Mouse (Mus musculus) CH12.LX (cell line): ENCODE data around the gene Hacd1. TPM values are rescaled to one million over a fixed set of nuclear protein-coding genes. Genes with fewer than 3 reads are reported as not detected.

Experiments used
- DNase-seq: peaks from one replicate; pipeline ENCODE4 v3.0.0-alpha.2; 2013; ENCODE audit errors: extremely low read depth
- H3K27ac ChIP-seq: 2 replicates; pipeline ENCODE4 v1.5.1; 2012; ENCODE audit warnings: low read depth, mild to moderate bottlenecking, control low read depth, moderate library complexity; ENCODE audit not compliant: insufficient read depth
- H3K27me3 ChIP-seq: replicated peaks from 2 replicates; pipeline ENCODE3; 2012; ENCODE audit warnings: inconsistent platforms
- H3K36me3 ChIP-seq, 2 experiments: replicated peaks in 1 of 2; 2 replicates each; pipeline versions ENCODE3 to v1.6.1; 2012; ENCODE audit warnings: inconsistent platforms in 1 of 2, low read length in 1 of 2, mild to moderate bottlenecking in 1 of 2, mixed read lengths in 1 of 2, moderate library complexity in 1 of 2; ENCODE audit not compliant: control insufficient read depth in 1 of 2, insufficient read depth in 1 of 2
- H3K4me1 ChIP-seq, 2 experiments: 2 replicates each; pipeline ENCODE4 v1.6.1; 2012; ENCODE audit warnings: inconsistent platforms in 1 of 2, moderate library complexity in 1 of 2; ENCODE audit not compliant: insufficient read depth in 2 of 2, control insufficient read depth in 1 of 2
- H3K4me2 ChIP-seq: 2 replicates; pipeline ENCODE4 v1.6.1; 2012; ENCODE audit warnings: low read depth, mild to moderate bottlenecking, control low read depth; ENCODE audit not compliant: poor library complexity, insufficient read depth, severe bottlenecking
- H3K4me3 ChIP-seq, 3 experiments: fragments of 150-350 bp in 1 of 3; sonication (generic) in 1 of 3; replicated peaks in 1 of 3; 2 replicates each; pipeline versions ENCODE3 to v1.5.1; 2011 to 2012; ENCODE audit warnings: low read depth in 2 of 3, low read length in 2 of 3, mild to moderate bottlenecking in 2 of 3, moderate library complexity in 2 of 3, control low read depth in 1 of 3, improper control_type of control experiment in 1 of 3, inconsistent platforms in 1 of 3, mixed read lengths in 1 of 3; ENCODE audit not compliant: poor library complexity in 1 of 3
- H3K79me2 ChIP-seq: replicated peaks from 2 replicates; pipeline ENCODE4 v1.6.1; 2012; ENCODE audit warnings: mild to moderate bottlenecking, moderate library complexity; ENCODE audit not compliant: control insufficient read depth, poor library complexity, insufficient read depth, severe bottlenecking; ENCODE audit errors: extremely low read depth
- H3K9ac ChIP-seq: 2 replicates; pipeline ENCODE4 v1.6.1; 2012; ENCODE audit warnings: low read depth, mild to moderate bottlenecking, control low read depth, moderate library complexity; ENCODE audit not compliant: insufficient read depth
- H3K9me3 ChIP-seq: replicated peaks from 2 replicates; pipeline ENCODE3; 2012; ENCODE audit warnings: low read length, inconsistent platforms, mixed read lengths
- CHD2 ChIP-seq: IDR thresholded peaks from 2 replicates; pipeline ENCODE4 v1.6.1; 2011; ENCODE audit warnings: low read length, improper control_type of control experiment
- CTCF ChIP-seq, 2 experiments: IDR thresholded peaks in 1 of 2; conservative IDR thresholded peaks in 1 of 2; 2 replicates each; pipeline ENCODE4 v1.5.1; 2011 to 2012; ENCODE audit warnings: low read depth in 2 of 2, low read length in 2 of 2, improper control_type of control experiment in 1 of 2, inconsistent platforms in 1 of 2, mild to moderate bottlenecking in 1 of 2, moderate library complexity in 1 of 2
- ELF1 ChIP-seq: IDR thresholded peaks from 2 replicates; pipeline ENCODE4 v1.6.1; 2014; ENCODE audit warnings: low read depth, mild to moderate bottlenecking, inconsistent platforms, low read length, improper control_type of control experiment
- MEF2A ChIP-seq: IDR thresholded peaks from 2 replicates; pipeline ENCODE4 v1.6.1; 2014; ENCODE audit warnings: low read depth, mild to moderate bottlenecking, inconsistent platforms, low read length, improper control_type of control experiment, borderline replicate concordance
- NELFE ChIP-seq: IDR thresholded peaks from 2 replicates; pipeline ENCODE4 v1.6.1; 2011; ENCODE audit warnings: low read depth, low read length, improper control_type of control experiment
- POLR2AphosphoS2 ChIP-seq: IDR thresholded peaks from 2 replicates; pipeline ENCODE4 v1.6.1; 2011; ENCODE audit warnings: low read depth, low read length, improper control_type of control experiment
- RAD21 ChIP-seq: IDR thresholded peaks from 2 replicates; pipeline ENCODE4 v1.6.1; 2011; ENCODE audit warnings: low read depth, mild to moderate bottlenecking, low read length, improper control_type of control experiment, moderate library complexity
- RCOR1 ChIP-seq: conservative IDR thresholded peaks from 2 replicates; pipeline ENCODE4 v1.6.1; 2012; ENCODE audit warnings: low read depth, mild to moderate bottlenecking, inconsistent platforms, low read length, improper control_type of control experiment
- SIN3A ChIP-seq: IDR thresholded peaks from 2 replicates; pipeline ENCODE4 v1.6.1; 2012; ENCODE audit warnings: low read length, improper control_type of control experiment, inconsistent platforms
- SMC3 ChIP-seq: IDR thresholded peaks from 2 replicates; pipeline ENCODE4 v1.6.1; 2011; ENCODE audit warnings: low read depth, low read length, improper control_type of control experiment
- TCF12 ChIP-seq: IDR thresholded peaks from 2 replicates; pipeline ENCODE4 v1.6.1; 2014; ENCODE audit warnings: low read depth, mild to moderate bottlenecking, inconsistent platforms, low read length, improper control_type of control experiment
- ZC3H11A ChIP-seq: IDR thresholded peaks from 2 replicates; pipeline ENCODE4 v1.6.1; 2012; ENCODE audit warnings: low read depth, mild to moderate bottlenecking, inconsistent platforms, low read length, improper control_type of control experiment
- ZNF384 ChIP-seq: IDR thresholded peaks from 2 replicates; pipeline ENCODE4 v1.6.1; 2012; ENCODE audit warnings: low read depth, low read length, improper control_type of control experiment, inconsistent platforms
- dilution Hi-C: fragments of 300-500 bp; cut with MboI; formaldehyde crosslinking; loops from 2 replicates; pipeline ENCODE4 v1.14.3; 2020; ENCODE audit warnings: low sequenced_read_pairs; ENCODE audit not compliant: extremely low pct_unique_long_range_greater_than_20kb, extremely low pct_ligation_motif_present
- in situ Hi-C: fragments of 300-500 bp; cut with MboI; formaldehyde crosslinking; loops from 3 replicates; pipeline ENCODE4 v1.14.3; 2019; ENCODE audit warnings: low sequenced_read_pairs, low pct_ligation_motif_present, low pct_unique_long_range_greater_than_20kb, mixed read lengths
- polyA plus RNA-seq: library from polyadenylated mRNA; unstranded; fragments of >175 nt; gene quantifications from 2 replicates; pipeline ENCODE4 v1.2.1, GENCODE M21; 2012; ENCODE audit warnings: low read depth; ENCODE audit not compliant: insufficient read length
- total RNA-seq, 2 experiments: library from RNA; depleted of rRNA; stranded (reverse); fragments of 300-350 nt in 1 of 2; fragments of >200 nt in 1 of 2; gene quantifications; 2 replicates each; pipeline ENCODE4 v1.2.3; 2012 to 2014

The Hacd1 gene
- total and polyA plus RNA-seq, 3 experiments, result 18.3 to 55.4 (median 28.5) TPM

DNA sequence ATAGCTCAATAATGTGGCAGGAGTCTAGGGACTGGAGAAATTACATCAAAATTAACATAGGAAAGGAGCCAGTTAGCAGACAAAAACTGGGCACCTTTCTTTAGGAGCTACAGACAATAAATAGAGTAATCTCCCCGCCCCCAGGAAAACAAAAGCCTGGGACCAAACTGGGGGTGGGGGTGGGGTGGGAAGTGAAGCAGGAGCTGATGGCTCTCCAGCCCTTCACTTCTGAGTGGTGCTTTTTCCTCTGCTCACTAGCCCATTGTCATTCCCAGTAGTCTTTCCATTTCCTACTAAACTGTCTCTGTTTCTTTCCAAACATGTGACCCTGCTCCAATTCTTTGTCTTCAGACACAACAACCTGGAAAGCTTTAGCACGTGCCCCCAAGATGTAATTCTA lies 99.5 kb downstream of the Hacd1 start:
- in situ Hi-C loops, result no loop called here
- no peak for TF ChIP-seq ELF1
- no peaks in the 10 kb centered on the region for H3K79me2 ChIP-seq
- no peaks in the 10 kb centered on the region for H3K27me3 ChIP-seq
- H3K4me2 ChIP-seq, result no peak overlapping the region
- dilution Hi-C loops, result no loop called here
- H3K9me3 ChIP-seq, result no peaks in the 10 kb centered on the region
- H3K36me3 ChIP-seq, result no peaks in the 10 kb centered on the region
- H3K4me1 ChIP-seq, result no peaks in the 10 kb centered on the region
- H3K9ac ChIP-seq, result no peak overlapping the region
- no peak overlapping the region for H3K4me3 ChIP-seq
- no peak overlapping the region for H3K27ac ChIP-seq
- DNase-seq, result no peak

DNA sequence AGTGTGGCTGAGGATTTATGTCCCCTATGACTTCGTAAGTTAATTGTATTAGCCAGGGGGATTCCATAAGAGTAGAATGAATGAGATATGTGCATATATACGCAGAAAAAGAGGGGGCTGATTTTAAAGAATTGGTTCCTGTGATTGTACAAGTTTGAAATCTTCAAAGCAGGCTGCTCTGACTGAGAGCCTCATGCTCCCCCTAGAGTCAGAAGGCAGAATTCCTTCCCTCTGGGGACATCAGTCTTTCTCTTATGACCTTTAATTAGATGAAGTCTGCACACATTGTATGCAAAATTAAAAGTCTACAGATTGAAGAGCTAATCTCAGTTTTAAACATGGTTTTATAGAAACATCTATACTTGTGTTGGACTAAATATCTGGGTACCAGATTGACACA lies 117.8 kb downstream of the Hacd1 start:
- H3K27ac ChIP-seq, result no peak overlapping the region
- DNase-seq, result peak; percentile 42
- peak; percentile 59 for TF ChIP-seq SMC3
- TF ChIP-seq CTCF (conservative IDR thresholded peaks at IDR 0.05 in 1 of 2, IDR thresholded peaks at IDR 0.05 in 1 of 2; ENCODE audit: low read depth in 2 of 2, low read length in 2 of 2), result peak; percentile 69 to 77; a peak in 3 of 4 replicates
- TF ChIP-seq RAD21, result peak; percentile 72
- TF ChIP-seq MEF2A, result no peak
- TF ChIP-seq NELFE, result no peak
- no peak for TF ChIP-seq RCOR1
- no peak for TF ChIP-seq CHD2
- H3K27me3 ChIP-seq, result no peaks in the 10 kb centered on the region
- in situ Hi-C loops (loop anchor here (10.0 kb wide), 1 partner anchor 643 kb away; no protein-coding TSS in a partner anchor), dilution Hi-C loops (no loop called here)
- H3K9me3 ChIP-seq, result no peaks in the 10 kb centered on the region
- no peaks in the 10 kb centered on the region for H3K36me3 ChIP-seq
- no peak overlapping the region for H3K4me3 ChIP-seq
- 0 out of 2 replicates have a peak overlapping the region, but pooled peaks have one; percentile 10 for H3K4me2 ChIP-seq
- H3K9ac ChIP-seq, result no peak overlapping the region
- no peaks in the 10 kb centered on the region for H3K79me2 ChIP-seq
- H3K4me1 ChIP-seq, result no peaks in the 10 kb centered on the region

DNA sequence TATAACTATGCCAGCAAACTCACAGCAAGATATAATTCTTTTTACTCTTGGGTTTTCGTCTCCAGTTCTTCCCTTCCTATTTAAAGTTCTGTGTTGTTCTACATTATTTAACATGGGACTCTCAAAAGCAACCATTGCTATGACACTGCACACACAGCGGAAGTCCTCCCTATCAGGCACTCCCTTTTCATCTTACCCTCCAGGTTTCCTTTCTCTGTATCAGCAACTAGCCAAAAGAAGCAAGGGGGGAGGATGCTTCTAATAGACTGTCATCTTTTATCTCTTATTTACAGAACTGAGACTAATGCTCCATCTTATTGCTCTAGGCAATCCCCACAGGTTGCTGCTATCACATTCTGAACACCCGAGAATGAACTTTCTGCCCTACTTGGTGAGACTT lies 120.6 kb downstream of the Hacd1 start:
- in situ Hi-C loops, result loop anchor here (10.0 kb wide), 1 partner anchor 641 kb away; no protein-coding TSS in a partner anchor
- TF ChIP-seq ELF1 (no peak), ZNF384 (no peak), POLR2AphosphoS2 (no peak), SIN3A (no peak), ZC3H11A (no peak), TCF12 (no peak)

More for the DNA sequence above, 120.6 kb downstream of the Hacd1 start:
- Histone ChIP-seq H3K27ac (no peak overlapping the region), H3K9me3 (no peaks in the 10 kb centered on the region), H3K9ac (no peak overlapping the region), H3K4me2 (no peak overlapping the region), H3K36me3 (no peaks in the 10 kb centered on the region), H3K4me1 (no peaks in the 10 kb centered on the region), H3K27me3 (no peaks in the 10 kb centered on the region), H3K79me2 (no peaks in the 10 kb centered on the region), H3K4me3 (no peak overlapping the region)
- dilution Hi-C loops, result no loop called here
- no peak for DNase-seq
